Mouse (Mus musculus) kidney, adult 2 months (tissue): ENCODE data around the gene Tgtp2.

Experiments
- CTCF ChIP-seq: fragments of 200-500 bp; conservative IDR thresholded peaks from 2 replicates; pipeline ENCODE4 v1.5.1; 2011; ENCODE audit warnings: low read depth, mild to moderate bottlenecking, control low read depth, low read length, moderate library complexity, mixed read lengths; ENCODE audit not compliant: insufficient read depth, insufficient read length
- POLR2A ChIP-seq: fragments of 200-500 bp; IDR thresholded peaks from one replicate; pipeline ENCODE4 v1.6.1; 2011; ENCODE audit warnings: low read depth, low read length, control low read depth

DNA sequence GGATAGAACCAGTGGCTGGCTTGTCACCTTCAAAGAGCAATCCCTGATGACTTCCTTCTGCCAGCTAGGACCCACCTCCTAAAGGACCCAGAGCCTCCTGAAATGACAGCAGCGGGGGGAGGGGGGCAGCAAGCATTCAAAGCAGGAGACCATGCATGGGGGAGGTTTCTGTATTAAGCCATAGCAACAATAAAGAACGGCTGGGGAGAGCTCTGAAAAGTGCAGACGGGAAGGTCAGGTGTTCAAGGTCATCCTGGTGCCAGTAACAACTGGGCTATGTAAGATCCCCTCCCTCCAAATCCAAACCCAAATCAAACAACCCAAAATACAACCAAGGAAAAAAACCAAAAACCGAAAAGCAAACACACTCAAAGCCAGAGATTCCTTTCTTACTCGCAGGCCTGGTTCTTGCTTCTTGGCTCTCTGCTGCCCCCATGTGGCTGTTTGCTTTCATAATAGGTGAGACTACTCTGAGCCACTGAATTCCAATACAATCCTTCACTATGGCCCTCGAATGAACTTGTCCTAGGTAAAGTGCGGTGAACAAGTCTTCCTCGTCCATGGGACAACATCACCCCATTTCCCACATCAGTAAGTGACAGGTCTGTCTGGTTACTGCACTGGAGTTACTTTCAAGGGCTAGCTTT lies 39.2 kb upstream of the Tgtp2 start:
- peak; percentile 90 for TF ChIP-seq CTCF
- TF ChIP-seq POLR2A: no peak
